Mouse (Mus musculus) kidney, postnatal 25 days (tissue): ENCODE measurements around the gene Hscb.
"Not testable (repeated sequence)": the region's sequence is repeated elsewhere in the genome, so short reads cannot be mapped to it uniquely, and the experiment has no call there.

ENCODE experiments used
- DNase-seq, 2 experiments: peaks; one replicate each; pipeline ENCODE4 v3.0.0; 2021; ENCODE audit warnings: mixed read lengths in 2 of 2

Hscb gene

GRCm38 (mm10) chr5:110839678-110840365 is at the start of gene Hscb, which contains the start of gene Chek2:
TSS of gene Hscb (minus strand) at chr5:110839777.
TSS of gene Chek2 (plus strand) at chr5:110839979.
- peak; percentile 98 to 99 for DNase-seq

- no peak for DNase-seq
Measured at GRCm38 (mm10) chr5:110888596-110888995, 49.0 kb upstream of the Hscb start.

- peak; percentile 83 to 93 for DNase-seq
Measured at GRCm38 (mm10) chr5:110879584-110880374, 40.2 kb upstream of the Hscb start, which contains the start of gene Ttc28. TSS of gene Ttc28 (plus strand) at chr5:110879803.

DNA sequence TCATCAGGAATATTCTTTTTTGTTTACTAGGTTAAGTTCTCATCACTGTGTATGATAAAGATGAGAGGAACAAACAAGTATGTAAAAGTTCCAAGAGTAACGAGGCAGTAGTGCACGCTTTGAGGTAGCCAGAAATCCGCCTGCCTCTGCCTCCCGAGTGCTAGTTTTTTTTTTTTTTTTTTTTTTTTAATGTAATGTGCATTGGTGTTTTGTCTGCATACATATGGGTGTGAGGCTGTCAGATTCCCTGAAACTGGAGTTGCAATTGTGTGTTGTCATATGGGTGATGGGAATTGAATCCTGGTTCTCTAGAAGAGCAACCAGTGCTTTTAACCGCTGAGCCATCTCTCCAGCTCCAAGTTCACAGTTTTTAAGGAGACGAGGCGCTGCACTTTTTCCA is 39.5 kb upstream of the Hscb start:
- DNase-seq, result no peak

GRCm38 (mm10) chr5:110878526-110878925 is 38.9 kb upstream of the Hscb start:
- DNase-seq, result not testable (repeated sequence)

GRCm38 (mm10) chr5:110877666-110878505 is 38.3 kb upstream of the Hscb start:
- DNase-seq, result no peak

- no peak for DNase-seq
Measured at GRCm38 (mm10) chr5:110875286-110875685, 35.7 kb upstream of the Hscb start.

DNA sequence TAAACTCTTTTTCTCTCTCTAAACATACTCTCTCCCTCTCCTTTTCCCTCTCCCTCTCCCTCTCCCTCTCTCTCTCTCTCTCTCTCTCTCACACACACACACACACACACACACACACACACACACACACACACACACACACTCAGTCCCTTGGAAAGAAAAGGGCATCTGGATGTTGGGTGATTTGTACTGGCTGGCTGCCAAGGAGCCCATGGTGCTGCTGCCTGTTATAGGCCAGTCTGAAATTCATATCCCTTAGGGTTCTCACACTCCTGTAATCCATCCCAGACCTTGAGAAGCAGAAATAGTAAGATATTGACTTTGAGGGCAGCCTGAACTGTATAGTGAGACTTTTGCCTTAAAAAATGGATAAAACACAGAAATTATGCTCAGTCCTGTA is 35.1 kb upstream of the Hscb start:
- peak in 1 of 2 experiments; percentile 33 for DNase-seq

- no peak for DNase-seq
Measured at GRCm38 (mm10) chr5:110873160-110873559, 33.6 kb upstream of the Hscb start.

DNA sequence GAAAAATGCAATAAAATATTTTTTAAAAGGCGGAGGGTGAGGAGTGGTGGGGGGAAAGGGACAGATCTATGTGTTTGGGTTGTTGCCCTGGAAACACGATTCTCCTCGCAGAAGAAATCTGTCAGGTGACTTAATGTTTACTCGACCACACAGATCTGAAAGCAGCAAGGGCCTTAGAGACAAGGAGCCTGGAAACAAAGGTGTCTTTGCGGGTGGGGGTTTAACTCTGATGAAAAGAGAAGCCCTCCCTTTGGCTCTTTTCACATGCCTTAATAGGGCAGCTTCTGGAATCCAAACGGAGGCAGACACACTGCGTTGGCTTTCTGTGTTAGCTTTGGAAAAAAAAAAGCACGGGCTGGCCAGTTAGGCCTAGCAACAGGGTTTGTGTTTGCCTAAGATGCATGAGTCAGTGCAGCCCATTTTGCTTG is 29.7 kb upstream of the Hscb start:
- no peak for DNase-seq

DNA sequence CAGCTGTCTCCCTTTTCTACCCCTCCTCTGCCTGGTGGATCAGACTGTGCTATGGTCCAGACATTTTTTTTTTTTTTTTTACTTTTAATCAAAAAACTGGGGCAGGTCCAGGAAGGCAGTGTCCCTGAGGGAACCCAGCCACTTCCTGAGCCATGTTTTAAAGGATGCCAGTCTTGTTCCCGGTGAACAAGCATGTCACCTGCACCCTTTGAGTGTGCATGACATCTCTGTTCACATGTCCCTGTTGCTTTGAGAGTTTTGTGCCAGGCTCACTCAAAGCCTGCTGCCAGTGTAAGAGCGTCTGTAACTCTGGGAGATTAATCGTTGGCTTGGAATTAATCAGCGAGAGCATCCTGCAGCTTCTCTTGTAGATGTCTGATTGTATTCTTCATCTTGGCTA is 28.9 kb upstream of the Hscb start:
- no peak for DNase-seq

DNA sequence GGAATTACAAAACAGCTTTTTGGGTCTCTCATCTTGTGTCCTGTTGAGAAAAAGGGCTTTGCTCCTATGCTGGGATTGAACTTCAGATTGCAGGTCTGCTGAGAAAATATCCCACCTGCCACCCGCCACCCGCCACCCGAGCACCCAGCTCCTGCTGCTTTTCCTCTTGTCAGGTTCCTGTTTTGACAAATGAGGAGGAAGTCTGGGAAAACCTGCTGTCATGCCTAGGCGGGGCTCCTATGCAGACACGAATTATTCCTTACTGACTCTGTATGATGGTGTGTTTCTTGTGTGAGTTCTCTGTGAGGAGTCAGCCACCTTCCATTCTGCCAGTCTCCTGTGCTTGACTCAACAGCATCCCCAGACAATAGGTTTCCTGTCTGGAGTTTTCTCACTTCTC is 20.9 kb upstream of the Hscb start:
- no peak for DNase-seq

DNA sequence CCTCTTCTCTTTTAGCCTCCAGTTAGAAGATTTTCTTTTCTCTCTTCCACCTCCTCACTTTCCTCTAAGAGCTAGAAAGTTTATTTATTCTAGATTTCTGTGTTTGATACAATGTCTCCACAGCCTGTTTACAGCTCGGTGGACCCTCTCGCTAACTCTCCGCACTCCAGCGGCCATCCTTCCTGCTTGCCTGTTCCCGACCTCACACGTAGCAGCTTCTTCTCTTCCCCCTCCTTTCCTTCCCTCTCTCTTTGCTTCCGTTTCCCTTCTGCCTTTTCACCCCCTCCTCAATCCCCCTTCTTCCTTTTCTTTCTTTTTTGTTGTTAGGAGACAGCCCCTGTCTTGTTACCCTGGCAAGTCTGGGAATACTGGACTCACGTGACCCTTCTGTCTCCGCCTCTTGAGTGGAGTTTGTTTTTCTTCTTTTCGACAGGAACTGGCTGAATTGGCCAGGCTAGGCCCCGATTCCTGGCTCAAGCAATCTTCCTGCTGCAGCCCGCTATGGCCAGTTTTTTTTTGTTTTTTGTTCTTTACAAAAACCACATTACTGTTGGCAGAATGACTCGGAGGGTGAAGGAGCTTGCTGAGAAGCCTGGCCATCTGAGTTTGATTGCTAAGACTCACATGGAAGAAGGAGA is 19.6 kb upstream of the Hscb start:
- peak; percentile 82 to 86 for DNase-seq

DNA sequence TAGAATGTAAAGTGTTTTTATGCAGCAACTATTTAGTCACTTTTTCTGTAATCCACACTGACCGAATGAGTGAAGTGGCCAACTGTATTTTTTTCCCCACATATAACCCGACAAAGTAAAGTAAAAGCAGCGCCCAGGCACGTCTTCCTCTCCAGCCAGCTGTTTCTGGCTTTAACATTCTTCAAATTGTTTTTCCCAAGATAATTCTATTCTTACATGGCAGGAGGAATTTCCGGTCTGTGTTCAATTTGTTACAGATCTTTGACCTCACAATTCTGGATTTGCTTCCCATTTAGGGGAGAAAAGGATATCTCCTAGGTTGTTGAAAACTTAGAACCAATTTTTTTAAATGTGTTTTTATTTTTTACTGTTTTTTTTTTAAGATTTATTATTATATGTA is 17.5 kb upstream of the Hscb start:
- DNase-seq, result peak in 1 of 2 experiments; percentile 23

GRCm38 (mm10) chr5:110852990-110853389 is 13.4 kb upstream of the Hscb start:
- DNase-seq, result no peak

DNA sequence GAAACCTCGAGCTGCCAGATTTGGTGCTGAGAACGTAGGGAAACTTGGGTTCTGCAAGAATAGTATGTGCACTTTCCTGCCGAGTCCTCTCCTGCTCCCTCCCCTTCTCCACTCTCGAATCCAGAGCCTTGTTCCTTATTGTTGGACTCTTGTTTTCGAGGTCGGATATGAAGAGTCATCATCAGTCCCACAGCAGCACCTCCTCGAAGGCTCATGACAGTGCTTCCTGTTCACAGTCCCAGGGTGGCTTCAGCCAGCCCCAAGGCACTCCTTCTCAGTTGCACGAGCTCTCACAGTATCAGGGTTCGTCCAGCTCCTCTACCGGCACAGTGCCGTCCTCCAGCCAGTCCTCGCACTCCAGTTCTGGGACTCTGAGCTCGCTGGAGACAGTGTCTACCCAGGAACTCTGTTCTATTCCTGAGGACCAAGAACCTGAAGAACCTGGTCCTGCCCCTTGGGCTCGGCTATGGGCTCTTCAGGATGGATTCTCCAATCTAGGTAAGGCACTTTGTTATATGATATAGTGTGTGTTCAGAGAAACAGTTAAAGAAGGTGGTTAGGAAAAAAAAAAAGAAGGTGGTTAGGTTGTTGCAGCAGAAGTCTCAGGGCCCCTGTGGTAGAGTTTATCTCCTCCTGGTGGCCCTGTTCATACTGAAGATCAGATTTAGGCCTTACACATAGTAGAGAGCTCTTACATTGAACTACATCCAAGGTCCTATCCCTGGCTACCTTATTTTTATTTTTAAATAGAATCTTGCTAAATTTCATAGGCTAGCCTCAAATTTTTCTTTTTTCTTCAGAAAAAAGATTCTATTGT is 1.7 kb upstream of the Hscb start:
- DNase-seq, result no peak

DNA sequence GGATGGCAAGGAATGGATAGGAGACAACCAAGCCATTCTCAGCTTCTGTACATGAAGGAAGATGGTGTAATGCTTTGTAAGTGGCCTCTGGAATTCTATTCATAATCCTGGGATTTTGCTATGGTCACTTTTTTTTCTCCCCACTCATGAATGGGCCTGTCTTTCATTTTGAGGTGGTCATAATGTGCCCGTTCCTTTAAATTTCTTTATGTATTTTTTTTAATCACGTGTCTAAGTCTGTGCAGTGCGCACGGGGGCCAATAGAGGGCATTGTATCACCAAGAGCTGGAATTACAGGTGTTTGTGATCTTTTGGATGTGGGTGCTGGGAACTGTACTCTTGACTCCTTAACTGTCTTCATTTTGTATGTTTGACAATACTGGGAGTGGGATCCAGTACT is 888 bp upstream of the Hscb start:
- peak in 1 of 2 experiments; percentile 71 for DNase-seq

GRCm38 (mm10) chr5:110839038-110839677 is 419 bp downstream of the Hscb start:
- DNase-seq, result no peak

DNA sequence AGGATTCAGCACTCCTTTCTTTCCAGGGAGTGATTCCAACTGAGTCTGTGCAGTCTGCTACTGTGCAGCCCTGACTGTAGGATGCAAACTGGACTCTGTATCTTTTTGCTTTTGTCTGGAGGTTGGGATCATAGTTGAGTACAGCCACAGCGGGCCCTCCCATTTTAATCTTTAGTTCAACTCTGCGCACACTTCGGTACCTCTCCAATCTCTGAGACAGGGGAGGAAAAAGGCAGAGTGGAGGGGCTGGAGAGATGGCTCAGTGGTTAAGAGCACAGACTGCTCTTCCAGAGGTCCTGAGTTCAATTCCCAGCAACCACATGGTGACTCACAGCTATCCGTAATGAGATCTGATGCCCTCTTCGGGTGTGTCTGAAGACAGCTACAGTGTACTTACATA is 1.6 kb downstream of the Hscb start:
- DNase-seq, result not testable (repeated sequence)

- DNase-seq, result peak; percentile 60 to 63
Measured at GRCm38 (mm10) chr5:110835959-110836358, 3.6 kb downstream of the Hscb start.
